10 mouse cellular contexts compared by ENCODE assay signal in the genomic region with DNA sequence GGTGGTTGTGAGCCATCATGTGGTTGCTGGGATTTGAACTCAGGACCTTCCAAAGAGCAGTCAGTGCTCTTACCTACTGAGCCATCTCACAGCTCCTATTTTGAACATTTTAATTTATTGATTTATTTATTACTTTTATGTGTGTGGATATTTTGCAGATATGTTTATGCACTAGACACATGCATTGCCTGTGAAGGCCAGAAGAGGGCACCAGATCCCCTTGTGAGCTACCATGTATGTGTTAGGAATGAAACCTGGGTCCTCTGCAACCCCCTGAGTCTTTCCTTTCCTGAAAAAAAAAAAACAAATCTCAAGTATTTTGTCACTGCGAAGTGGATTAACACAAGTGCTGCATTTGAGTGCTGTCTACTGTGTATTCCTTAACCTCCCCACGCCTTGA. TPM values are rescaled to one million over a fixed set of nuclear protein-coding genes. Genes with fewer than 3 reads are reported as not detected.
DNase-seq lines count a peak whose midpoint lies in the region; ATAC-seq and TF ChIP-seq lines count a peak whose summit lies in the region.
"Had no signal": no experiment of that assay in that cellular context is flagged by ENCODE, and none has a peak within 500 bp of the region (broad histone marks: within the 10 kb centered on the region; RNA-seq: fewer than 3 reads in every experiment).

No protein-coding gene starts in this region.

- no peaks in the 10 kb centered on the region for H3K27me3 ChIP-seq in hindbrain, embryonic 11.5 days (ENCODE audit: control insufficient read depth, insufficient read depth, low read length)
- H3K27me3 ChIP-seq in hindbrain, embryonic 16.5 days (replicated peaks; ENCODE audit: control insufficient read depth, insufficient read depth, low read length), result no peaks in the 10 kb centered on the region
- H3K27me3 ChIP-seq in MEL (ENCODE audit: control insufficient read depth in 1 of 2, insufficient read depth in 2 of 2, low read length in 2 of 2), result no peaks in the 10 kb centered on the region
- H3K27me3 ChIP-seq: embryonic facial prominence, embryonic 12.5 days; lung, embryonic 15.5 days had no signal

- peak; percentile 61 for DNase-seq in hindbrain, embryonic 11.5 days (ENCODE audit: low spot score)
- DNase-seq in MEL (ENCODE audit: low read depth, low spot score), result peak; percentile 36
- DNase-seq in cerebellum, adult 11-12 months, result peak; percentile 6
- DNase-seq in gastrocnemius, postnatal 14 days, result peak; percentile 30
- DNase-seq in left cerebral cortex, adult 18-20 months (ENCODE audit: low spot score in 2 of 2), result peak; percentile 32 to 38
- peak; percentile 59 for DNase-seq in naive thymus-derived CD4-positive, alpha-beta T cell, adult 2 months (ENCODE audit: low read depth)
- no peak for DNase-seq in spleen, adult 12 weeks (ENCODE audit: low spot score)

- TF ChIP-seq POLR2A in MEL (IDR thresholded peaks at IDR 0.05; ENCODE audit: control insufficient read depth in 1 of 2, insufficient read depth in 1 of 2, low read depth in 1 of 2, low read length in 2 of 2, poor library complexity in 1 of 2), result no peak

- no peak overlapping the region for H3K27ac ChIP-seq in hindbrain, embryonic 11.5 days (ENCODE audit: low read depth, low read length)
- H3K27ac ChIP-seq in hindbrain, embryonic 16.5 days (ENCODE audit: low read depth, low read length), result no peak overlapping the region
- H3K27ac ChIP-seq in MEL (ENCODE audit: control insufficient read depth, low read depth, low read length), result no peak overlapping the region
- H3K27ac ChIP-seq: embryonic facial prominence, embryonic 12.5 days; lung, embryonic 15.5 days had no signal

- no peak for ATAC-seq in hindbrain, embryonic 11.5 days (ENCODE audit: low FRiP score)
- no peak for ATAC-seq in hindbrain, embryonic 16.5 days

- no peaks in the 10 kb centered on the region for H3K36me3 ChIP-seq in hindbrain, embryonic 11.5 days (ENCODE audit: control insufficient read depth, insufficient read depth, low read length)
- H3K36me3 ChIP-seq in hindbrain, embryonic 16.5 days (ENCODE audit: control insufficient read depth, insufficient read depth, low read length), result no peaks in the 10 kb centered on the region
- no peaks in the 10 kb centered on the region for H3K36me3 ChIP-seq in MEL (ENCODE audit: control insufficient read depth in 1 of 2, insufficient read depth in 2 of 2, low read length in 2 of 2)
- H3K36me3 ChIP-seq: embryonic facial prominence, embryonic 12.5 days; lung, embryonic 15.5 days had no signal

- H3K4me1 ChIP-seq in hindbrain, embryonic 11.5 days (replicated peaks; ENCODE audit: control insufficient read depth, insufficient read depth, low read length), result no peaks in the 10 kb centered on the region
- no peaks in the 10 kb centered on the region for H3K4me1 ChIP-seq in hindbrain, embryonic 16.5 days (ENCODE audit: control insufficient read depth, insufficient read depth, low read depth, low read length)
- H3K4me1 ChIP-seq in MEL (ENCODE audit: control insufficient read depth in 1 of 2, insufficient read depth in 2 of 2, low read length in 2 of 2), result no peaks in the 10 kb centered on the region
- H3K4me1 ChIP-seq: embryonic facial prominence, embryonic 12.5 days; lung, embryonic 15.5 days had no signal

- intact Hi-C loops in gastrocnemius, postnatal 14 days (cut with DNase I; ENCODE audit: low total_unique reads), result loop anchor here (5.0 kb wide), 1 partner anchor 166 kb away; no protein-coding TSS in a partner anchor

- TF ChIP-seq EP300 in MEL (IDR thresholded peaks at IDR 0.05; ENCODE audit: low read depth in 1 of 2, low read length in 2 of 2), result no peak

- H3K79me2 ChIP-seq in MEL (ENCODE audit: control insufficient read depth, insufficient read depth, low read length, poor library complexity), result no peaks in the 10 kb centered on the region

- H3K9ac ChIP-seq in hindbrain, embryonic 11.5 days (ENCODE audit: low read depth, low read length), result no peak overlapping the region
- no peak overlapping the region for H3K9ac ChIP-seq in hindbrain, embryonic 16.5 days (ENCODE audit: low read depth, low read length)
- no peak overlapping the region for H3K9ac ChIP-seq in MEL (ENCODE audit: control insufficient read depth, low read depth, low read length, poor library complexity, severe bottlenecking)
- H3K9ac ChIP-seq: embryonic facial prominence, embryonic 12.5 days; lung, embryonic 15.5 days had no signal

- WGBS in hindbrain, embryonic 11.5 days, result 44% methylated on average over 2 of the region's 2 CpGs
- 28% methylated on average over 2 of the region's 2 CpGs for WGBS in hindbrain, embryonic 16.5 days

- no peaks in the 10 kb centered on the region for H3K9me3 ChIP-seq in hindbrain, embryonic 11.5 days (ENCODE audit: control insufficient read depth, low read length)
- no peaks in the 10 kb centered on the region for H3K9me3 ChIP-seq in hindbrain, embryonic 16.5 days (ENCODE audit: control insufficient read depth, low read length)
- no peaks in the 10 kb centered on the region for H3K9me3 ChIP-seq in MEL (replicated peaks; ENCODE audit: insufficient read depth, low read length)
- H3K9me3 ChIP-seq: embryonic facial prominence, embryonic 12.5 days; lung, embryonic 15.5 days had no signal

- TF ChIP-seq CTCF in MEL (IDR thresholded peaks at IDR 0.05 in 2 of 3, conservative IDR thresholded peaks at IDR 0.05 in 1 of 3; ENCODE audit: control insufficient read depth in 1 of 3, insufficient read depth in 1 of 3, low read depth in 2 of 3, low read length in 3 of 3, poor library complexity in 1 of 3, severe bottlenecking in 1 of 3), result peak; percentile 46 to 52 (median 49)

- TF ChIP-seq RAD21 in MEL (IDR thresholded peaks at IDR 0.05; ENCODE audit: low read depth, low read length), result peak; percentile 28

- H3K4me2 ChIP-seq in hindbrain, embryonic 11.5 days (replicated peaks; ENCODE audit: low read depth, low read length), result no peak overlapping the region
- H3K4me2 ChIP-seq in hindbrain, embryonic 16.5 days (ENCODE audit: low read length), result no peak overlapping the region
- H3K4me2 ChIP-seq: embryonic facial prominence, embryonic 12.5 days; lung, embryonic 15.5 days had no signal

- no peak overlapping the region for H3K4me3 ChIP-seq in hindbrain, embryonic 11.5 days (ENCODE audit: low read depth, low read length)
- no peak overlapping the region for H3K4me3 ChIP-seq in hindbrain, embryonic 16.5 days (ENCODE audit: low read length)
- no peak overlapping the region for H3K4me3 ChIP-seq in MEL (ENCODE audit: control insufficient read depth in 1 of 2, insufficient read depth in 1 of 2, low read depth in 2 of 2, low read length in 2 of 2)
- H3K4me3 ChIP-seq: embryonic facial prominence, embryonic 12.5 days; lung, embryonic 15.5 days had no signal

TF ChIP-seq in MEL, 35 proteins besides CTCF, POLR2A, EP300 and RAD21:
- TF ChIP-seq MAX (IDR thresholded peaks at IDR 0.05; ENCODE audit: low read length) (no peak), SMC3 (IDR thresholded peaks at IDR 0.05; ENCODE audit: low read depth, low read length) (peak; percentile 22; the same call in 1 of the 2 replicates), ZC3H11A (IDR thresholded peaks at IDR 0.05; ENCODE audit: low read depth, low read length) (0 out of 2 replicates have a peak, but pooled peaks have one; percentile 2)

RNA-seq across cellular contexts. Expression of a gene that starts 30.9 kb away (rescaled TPM):
- polyA plus RNA-seq in hindbrain, embryonic 11.5 days (2014; fragmentation: Nextera tagmentation; extraction: Ambion mirVana), result 29.0 and 30.7 TPM in 2 replicates
- 369 and 409 TPM in 2 replicates for polyA plus RNA-seq in hindbrain, embryonic 16.5 days (2015; fragmentation: Nextera tagmentation; extraction: Ambion mirVana)
- not detected in 2 replicates for total RNA-seq in MEL (2012; rRNA removed)
- polyA plus RNA-seq in MEL (2012; ENCODE audit: insufficient read depth in 1 of 2, insufficient read length in 2 of 2, low read depth in 1 of 2, low replicate concordance in 2 of 2, missing spikeins in 1 of 2), result not detected
- not detected for total RNA-seq in gastrocnemius, postnatal 14 days (2021)
- total RNA-seq in left cerebral cortex, adult 18-20 months (2021), result 10 to 100 TPM; 55.5 to 70.7 TPM

Comparison
In these comparisons a context has a peak if more than half of its experiments do, and no peak if none do; other contexts are left out.
1. RNA of a gene that starts 30.9 kb away (total RNA-seq): 55.5 to 70.7 TPM in left cerebral cortex, adult 18-20 months; not detected in gastrocnemius, postnatal 14 days and not detected in MEL; every median in the first group is over 10 times any median in the second.